Mouse (Mus musculus) cerebellum, adult 11-12 months (tissue): ENCODE measurements at regions not wholly inside any gene's neighbourhood (a gene's known extent, or its start where the extent isn't known, plus 50 kb on each side); places are given as distances from the start of the nearest gene placed in this dataset.

Experiments
- DNase-seq: peaks from one replicate; pipeline ENCODE4 v3.0.0; 2022

GRCm38 (mm10) chr15:67048621-67049020 is 547.9 kb upstream of the Lrrc6 start:
- DNase-seq: no peak

GRCm38 (mm10) chr15:67048148-67048547 is 547.4 kb upstream of the Lrrc6 start:
- DNase-seq: no peak

GRCm38 (mm10) chr15:67045920-67046804 is 545.5 kb upstream of the Lrrc6 start:
- no peak for DNase-seq

- no peak for DNase-seq
Observed at GRCm38 (mm10) chr15:67045329-67045728, 544.6 kb upstream of the Lrrc6 start.

GRCm38 (mm10) chr15:67044806-67045205 is 544.1 kb upstream of the Lrrc6 start:
- no peak for DNase-seq

- no peak for DNase-seq
Observed at GRCm38 (mm10) chr15:67042131-67042530, 541.4 kb upstream of the Lrrc6 start.

GRCm38 (mm10) chr15:67040229-67040628 is 539.5 kb upstream of the Lrrc6 start:
- DNase-seq: no peak

GRCm38 (mm10) chr15:67039421-67039907 is 538.8 kb upstream of the Lrrc6 start:
- peak; percentile 34 for DNase-seq

GRCm38 (mm10) chr15:67037647-67038046 is 536.9 kb upstream of the Lrrc6 start:
- no peak for DNase-seq

GRCm38 (mm10) chr15:67036341-67036740 is 535.6 kb upstream of the Lrrc6 start:
- DNase-seq: no peak

- no peak for DNase-seq
Observed at GRCm38 (mm10) chr15:67033936-67034335, 533.2 kb upstream of the Lrrc6 start.

GRCm38 (mm10) chr15:67031866-67032526 is 531.3 kb upstream of the Lrrc6 start:
- no peak for DNase-seq

- DNase-seq: no peak
Observed at GRCm38 (mm10) chr15:67030975-67031374, 530.3 kb upstream of the Lrrc6 start.

GRCm38 (mm10) chr15:67028161-67028560 is 527.5 kb upstream of the Lrrc6 start:
- peak; percentile 78 for DNase-seq

- no peak for DNase-seq
Observed at GRCm38 (mm10) chr15:67027751-67028150, 527.0 kb upstream of the Lrrc6 start.

GRCm38 (mm10) chr15:67025746-67026145 is 525.0 kb upstream of the Lrrc6 start:
- no peak for DNase-seq

GRCm38 (mm10) chr15:67024386-67024785 is 523.7 kb upstream of the Lrrc6 start:
- DNase-seq: no peak

- DNase-seq: no peak
Observed at GRCm38 (mm10) chr15:67023081-67023480, 522.4 kb upstream of the Lrrc6 start.

- DNase-seq: no peak
Observed at GRCm38 (mm10) chr15:67021391-67021790, 520.7 kb upstream of the Lrrc6 start.

GRCm38 (mm10) chr15:67019891-67020290 is 519.2 kb upstream of the Lrrc6 start:
- DNase-seq: no peak

- no peak for DNase-seq
Observed at GRCm38 (mm10) chr15:67019194-67019661, 518.5 kb upstream of the Lrrc6 start.
